Mouse (Mus musculus) urinary bladder, postnatal 4 days (tissue): ENCODE data around the gene Ppp1r12a.
A peak's percentile ranks its signal among the peaks of the same experiment; 100 is the strongest.

Source experiments
- DNase-seq, 2 experiments: peaks; one replicate each; pipeline ENCODE4 v3.0.0; 2021 to 2022; ENCODE audit warnings: low spot score in 2 of 2

Ppp1r12a gene

GRCm38 (mm10) chr10:108291688-108292471 is 129.9 kb downstream of the Ppp1r12a start:
- DNase-seq, result no peak

GRCm38 (mm10) chr10:108292651-108293050 is 130.7 kb downstream of the Ppp1r12a start:
- no peak for DNase-seq

- DNase-seq, result no peak
Observed at GRCm38 (mm10) chr10:108293620-108294195, 131.7 kb downstream of the Ppp1r12a start.

DNA sequence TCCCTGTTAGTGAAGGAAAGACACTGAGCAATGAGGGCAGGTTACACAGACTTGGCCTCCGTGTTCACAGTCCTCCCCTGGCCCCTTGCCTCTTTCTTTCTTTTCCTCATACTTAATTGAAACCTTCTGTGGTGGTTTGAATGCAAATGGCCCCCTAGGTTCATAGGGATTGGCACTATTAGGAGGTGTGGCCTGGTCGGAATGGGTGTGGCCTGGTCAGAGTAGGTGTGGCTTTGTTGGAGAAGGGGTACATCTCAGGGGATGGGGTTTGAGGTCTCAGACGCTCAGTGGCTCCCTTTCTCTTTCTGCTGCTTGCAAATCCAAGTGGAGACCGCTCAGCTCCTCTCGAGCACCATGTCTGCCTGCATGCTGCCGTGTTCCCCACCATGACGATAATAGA is 132.8 kb downstream of the Ppp1r12a start:
- DNase-seq, result no peak

DNA sequence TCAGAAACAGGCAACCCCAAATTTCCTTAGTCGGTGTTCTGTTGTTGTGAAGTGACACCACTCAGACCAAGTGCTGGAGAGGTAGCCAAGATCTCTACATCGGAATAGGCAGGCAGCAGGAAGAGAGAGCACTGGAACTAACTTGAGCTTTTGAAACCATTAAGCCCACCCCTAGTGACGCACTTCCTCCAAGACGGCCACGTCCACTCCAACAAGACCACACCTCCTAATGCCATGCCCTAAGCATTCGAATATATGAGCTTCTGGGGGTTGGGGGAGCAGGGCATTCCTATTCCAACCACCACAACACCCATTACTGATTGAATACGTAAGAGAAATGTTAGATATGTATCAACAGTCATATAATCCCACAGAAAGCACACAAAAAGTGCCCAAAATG is 134.5 kb downstream of the Ppp1r12a start:
- no peak for DNase-seq

DNA sequence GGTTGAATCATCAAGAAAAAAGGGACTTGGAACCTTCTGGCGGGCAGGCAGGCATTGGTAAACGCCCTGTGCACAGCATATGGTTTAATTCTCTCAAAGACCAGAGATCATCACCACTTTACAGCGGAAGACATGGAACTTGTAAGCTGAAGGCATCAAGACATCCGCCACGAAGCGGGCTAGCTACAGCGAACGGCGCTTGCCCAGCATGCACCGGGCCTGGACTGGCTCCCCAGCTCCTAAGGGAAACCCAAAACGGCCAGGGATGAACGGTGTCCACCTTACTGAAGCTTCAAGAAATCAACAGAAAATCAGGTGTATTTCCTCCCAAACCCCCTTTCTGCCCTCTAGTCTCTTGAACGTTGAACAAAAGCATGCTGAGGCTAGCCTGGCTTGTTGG is 136.3 kb downstream of the Ppp1r12a start:
- no peak for DNase-seq

DNA sequence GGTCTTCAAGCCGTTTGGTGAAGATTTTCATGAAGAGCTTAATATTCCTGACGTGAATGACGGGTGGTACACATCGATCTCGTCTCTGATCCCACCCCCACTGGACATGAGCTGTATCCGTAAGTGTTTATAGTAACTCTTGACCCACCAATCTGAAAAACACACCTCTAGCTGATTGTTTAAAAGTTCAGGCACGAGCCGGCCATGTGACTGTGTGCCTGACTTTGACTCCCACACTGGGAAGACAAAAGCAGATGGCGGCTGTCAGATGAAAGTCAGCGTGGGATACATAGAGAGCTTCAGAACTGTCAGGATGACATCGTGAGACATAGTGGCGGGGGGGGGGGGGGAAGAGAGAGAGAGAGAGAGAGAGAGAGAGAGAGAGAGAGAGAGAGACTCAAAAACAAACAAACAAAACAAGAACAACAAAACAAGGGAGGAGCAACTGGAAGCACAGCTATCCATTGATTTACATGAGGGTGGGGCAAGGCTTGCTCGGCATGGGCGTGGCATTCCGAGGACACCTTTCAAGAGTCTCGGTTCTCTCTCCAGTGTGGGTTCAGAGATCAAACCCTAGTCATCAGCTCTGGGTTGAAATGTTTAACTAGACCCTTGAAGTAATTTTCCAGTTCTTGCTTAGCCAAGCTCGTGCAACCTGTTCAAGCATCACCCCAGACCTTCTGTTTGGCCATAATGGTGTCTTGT is 137.0 kb downstream of the Ppp1r12a start:
- DNase-seq, result no peak

DNA sequence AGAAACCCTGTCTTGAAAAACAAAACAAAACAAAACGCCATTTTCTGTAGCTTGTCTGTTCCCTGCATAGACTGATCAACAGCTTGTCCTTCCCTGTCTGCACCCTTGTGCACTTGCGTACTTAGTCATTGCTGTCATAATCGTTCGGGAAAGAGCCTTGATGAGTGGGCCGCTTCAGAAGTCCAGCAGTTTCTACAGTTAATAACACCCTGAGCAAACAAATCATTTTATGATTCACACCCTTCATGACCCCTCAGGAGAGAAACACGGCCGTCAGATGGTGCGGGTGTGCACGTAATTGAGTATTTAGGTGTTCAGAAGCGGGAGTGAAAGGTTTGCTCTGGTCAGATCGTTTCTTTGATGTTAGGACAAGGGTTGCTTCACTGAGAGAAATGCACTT is 137.8 kb downstream of the Ppp1r12a start:
- no peak for DNase-seq

DNA sequence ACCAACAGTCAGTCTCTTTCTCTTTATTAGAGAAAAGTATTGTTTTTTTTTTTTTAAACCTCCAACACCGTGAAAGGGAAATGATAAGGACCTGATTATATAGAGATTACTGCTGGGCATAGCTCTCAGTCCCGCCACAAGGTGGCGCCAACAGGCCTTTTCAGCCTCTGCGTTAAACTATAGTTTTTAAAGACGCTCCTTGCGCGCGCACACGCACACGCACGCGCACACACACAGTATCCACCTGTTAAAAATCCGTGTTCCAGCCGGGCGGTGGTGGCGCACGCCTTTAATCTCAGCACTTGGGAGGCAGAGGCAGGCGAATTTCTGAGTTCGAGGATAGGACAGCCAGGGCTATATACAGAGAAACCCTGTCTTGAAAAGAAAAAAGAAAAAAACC is 138.8 kb downstream of the Ppp1r12a start:
- peak; percentile 53 to 82 for DNase-seq

DNA sequence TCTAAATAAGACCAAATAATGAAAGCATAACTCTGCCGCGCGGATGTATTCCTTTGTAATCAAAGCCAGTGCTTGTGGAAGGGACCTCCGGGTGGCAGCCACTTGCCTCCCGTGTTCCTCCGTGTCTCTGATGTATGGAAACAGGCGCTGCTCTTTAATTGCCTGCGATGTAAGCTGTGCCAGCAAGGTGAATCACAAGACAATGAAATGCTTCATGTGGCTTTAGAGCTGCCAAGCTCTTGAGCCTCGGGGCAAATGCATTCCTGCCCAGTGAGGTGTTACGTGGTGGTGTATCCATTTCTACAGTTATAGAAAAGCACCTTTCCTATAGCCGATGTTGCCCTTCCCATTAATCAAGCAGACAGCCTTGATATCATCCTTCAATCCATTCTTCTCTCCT is 145.8 kb downstream of the Ppp1r12a start:
- DNase-seq, result no peak

DNA sequence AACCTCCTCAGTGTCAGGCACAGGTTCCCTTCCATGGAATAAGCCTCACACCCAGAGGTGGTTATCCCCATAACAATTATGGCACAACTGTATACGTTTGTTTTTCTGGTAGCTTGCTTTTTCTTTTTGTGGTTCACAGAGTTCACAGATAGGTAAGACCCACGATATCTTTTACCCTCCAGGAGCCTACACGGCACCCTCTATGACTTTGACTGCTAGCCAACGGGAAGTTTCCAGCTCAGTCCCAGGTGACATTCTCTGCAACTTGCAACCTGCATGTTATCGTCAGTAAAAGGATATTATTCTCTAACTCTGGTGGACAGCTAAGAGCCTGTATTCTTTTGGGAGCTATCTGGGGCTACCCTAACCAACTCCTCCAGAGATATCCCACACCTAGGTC is 148.2 kb downstream of the Ppp1r12a start:
- no peak for DNase-seq

DNA sequence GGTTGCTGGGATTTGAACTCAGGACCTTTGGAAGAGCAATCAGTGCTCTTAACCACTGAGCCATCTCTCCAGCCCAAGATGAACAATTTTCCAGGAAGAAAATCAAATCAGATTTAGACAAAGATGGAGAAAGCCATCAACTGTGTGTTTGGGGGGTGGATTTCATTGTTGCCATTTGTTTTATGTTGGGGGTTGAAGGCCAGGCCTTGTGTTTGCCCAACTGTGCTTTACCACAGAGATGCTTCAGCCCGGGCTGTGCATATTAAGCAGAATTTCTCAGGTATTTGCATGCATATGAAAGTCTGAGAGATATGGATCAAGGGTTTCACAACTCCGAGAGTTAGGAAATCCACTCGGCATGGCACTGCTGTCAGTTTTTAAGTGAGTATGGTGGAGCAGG is 149.4 kb downstream of the Ppp1r12a start:
- no peak for DNase-seq

- no peak for DNase-seq
Observed at GRCm38 (mm10) chr10:108313845-108314244, 151.9 kb downstream of the Ppp1r12a start.

DNA sequence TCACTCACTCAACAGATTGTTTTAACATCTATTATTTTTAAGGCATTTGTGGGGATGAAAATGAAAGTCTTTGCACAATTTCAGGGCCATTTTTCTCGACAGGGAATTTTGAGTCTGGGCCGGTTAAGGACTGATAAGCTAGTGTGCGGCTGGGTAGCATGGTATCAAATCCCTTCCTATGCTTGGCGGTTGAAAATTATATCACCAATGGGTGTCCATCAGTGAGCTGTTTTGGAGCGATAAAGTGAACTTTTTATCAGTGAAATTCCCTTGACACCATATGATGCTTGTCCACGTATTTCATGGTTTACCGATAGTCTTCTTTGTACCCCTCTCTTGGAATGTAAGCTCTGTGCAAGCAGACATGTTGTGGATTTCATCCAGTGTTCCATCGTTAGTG is 152.4 kb downstream of the Ppp1r12a start:
- DNase-seq, result no peak

- DNase-seq, result no peak
Observed at GRCm38 (mm10) chr10:108315236-108315635, 153.2 kb downstream of the Ppp1r12a start.

DNA sequence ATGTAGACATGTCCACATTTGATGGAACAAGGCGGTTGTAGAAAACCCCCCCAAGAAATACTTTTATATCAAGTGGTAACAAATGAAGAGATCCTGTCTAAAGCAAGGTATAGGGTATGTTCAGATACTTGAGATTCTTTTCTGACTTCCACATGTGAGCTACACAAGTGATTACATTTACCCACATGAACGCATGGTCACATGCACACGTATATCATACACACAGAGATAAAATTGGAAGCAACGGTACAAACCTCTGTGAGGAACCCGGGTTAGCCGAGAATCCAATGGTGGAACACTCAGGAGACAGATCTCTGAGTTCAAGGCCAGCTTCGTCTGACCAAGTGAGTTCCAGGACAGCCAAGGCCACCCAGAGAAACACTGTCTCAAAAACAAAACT is 166.4 kb downstream of the Ppp1r12a start:
- DNase-seq, result no peak

GRCm38 (mm10) chr10:108328983-108329382 is 167.0 kb downstream of the Ppp1r12a start:
- no peak for DNase-seq

DNA sequence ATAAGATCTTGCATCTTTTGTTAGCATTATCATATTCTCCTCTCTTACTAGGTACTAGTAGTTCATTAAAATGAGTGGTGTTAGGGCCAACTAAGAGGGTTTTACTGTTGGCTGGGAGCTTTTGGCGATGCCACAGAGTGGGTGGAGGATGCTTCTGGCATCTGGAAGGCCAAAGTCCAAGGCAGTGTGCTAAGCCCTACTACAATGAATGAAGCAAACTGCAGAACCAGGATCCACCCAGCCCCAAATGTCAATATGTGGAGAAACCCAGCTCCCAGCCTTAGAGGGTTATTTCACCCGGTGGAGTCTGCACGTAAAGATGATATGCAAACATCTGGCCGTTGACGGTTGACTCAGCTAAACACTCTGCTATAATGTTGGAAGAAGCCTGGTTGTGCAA is 167.8 kb downstream of the Ppp1r12a start:
- no peak for DNase-seq

GRCm38 (mm10) chr10:108330964-108331363 is 169.0 kb downstream of the Ppp1r12a start:
- no peak for DNase-seq

GRCm38 (mm10) chr10:108331784-108332561 is 170.0 kb downstream of the Ppp1r12a start, which contains the start of gene Pawr:
TSS of gene Pawr (plus strand) at chr10:108332121.
- DNase-seq, result peak; percentile 79 to 85

DNA sequence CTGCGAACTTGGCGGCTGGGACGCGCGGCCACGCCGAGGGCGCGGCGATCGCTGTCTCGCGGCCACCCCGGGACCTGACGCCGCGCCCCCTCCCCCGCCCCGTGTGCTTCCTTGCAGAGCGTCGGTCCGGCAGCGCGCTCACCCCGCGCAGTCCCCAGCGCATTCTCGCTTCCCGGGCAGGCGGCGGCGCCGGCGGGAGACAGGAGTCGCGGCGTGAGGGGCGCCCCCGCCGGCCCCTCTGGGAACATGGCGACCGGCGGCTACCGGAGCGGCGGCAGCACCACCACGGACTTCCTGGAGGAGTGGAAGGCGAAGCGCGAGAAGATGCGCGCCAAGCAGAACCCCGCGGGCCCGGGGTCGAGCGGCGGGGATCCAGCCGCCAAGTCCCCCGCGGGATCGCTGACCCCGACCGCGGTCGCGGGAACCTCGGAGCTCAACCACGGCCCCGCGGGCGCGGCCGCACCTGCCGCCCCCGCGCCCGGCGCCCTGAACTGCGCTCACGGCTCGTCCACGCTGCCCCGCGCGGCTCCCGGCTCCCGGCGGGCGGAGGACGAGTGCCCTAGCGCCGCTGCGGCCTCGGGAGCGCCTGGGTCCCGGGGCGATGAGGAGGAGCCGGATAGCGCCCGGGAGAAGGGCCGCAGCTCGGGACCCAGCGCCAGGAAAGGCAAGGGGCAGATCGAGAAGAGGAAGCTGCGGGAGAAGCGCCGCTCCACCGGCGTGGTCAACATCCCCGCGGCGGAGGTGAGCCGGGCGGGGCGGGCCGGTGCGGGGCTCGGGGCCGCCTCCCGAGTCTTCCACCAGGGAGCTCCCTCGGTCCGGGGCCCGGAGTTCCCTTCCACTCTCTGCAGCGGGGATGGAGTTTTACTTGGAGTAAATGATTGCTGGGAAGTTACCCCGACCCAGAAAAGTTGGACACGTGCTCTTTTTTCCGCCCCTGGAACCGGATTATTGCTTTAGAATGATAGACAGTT is 170.9 kb downstream of the Ppp1r12a start:
- peak; percentile 56 to 68 for DNase-seq
